ENCODE assay signal across 8 mouse cellular contexts in the genomic region with DNA sequence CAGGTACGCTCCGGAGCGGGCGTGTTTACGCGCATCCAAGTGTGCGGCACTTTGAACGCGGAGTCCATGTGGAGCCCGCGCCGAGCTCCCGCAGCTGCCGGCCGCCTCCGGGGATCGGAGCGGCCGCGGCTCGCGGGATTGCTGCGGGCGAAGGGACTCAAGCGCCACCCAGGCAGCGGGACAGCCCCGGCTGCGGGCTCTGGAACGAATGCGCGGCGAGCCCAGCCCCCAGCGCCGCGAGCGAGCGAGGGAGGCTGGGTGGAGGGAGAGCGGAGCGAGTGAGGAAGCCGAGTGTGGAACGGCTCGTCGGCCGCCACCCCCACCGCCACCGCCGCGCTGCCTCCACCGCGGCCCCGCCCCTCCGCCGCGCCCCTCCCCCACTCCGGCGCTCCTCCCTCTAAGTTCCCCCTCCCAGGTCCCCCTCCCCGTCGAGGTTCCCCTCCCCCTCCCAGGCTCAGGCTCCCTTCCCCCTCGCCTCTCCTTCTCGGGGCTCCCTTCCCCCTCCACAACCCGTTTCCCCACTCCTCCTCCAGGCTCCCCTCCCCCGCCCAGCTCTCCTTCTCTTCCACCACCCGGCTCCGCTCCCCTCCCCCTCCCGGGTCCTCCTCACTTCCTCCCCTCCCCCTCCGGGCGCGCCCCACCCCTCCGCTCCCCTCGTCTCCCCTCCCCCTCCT. TPM values are rescaled to one million over a fixed set of nuclear protein-coding genes. Genes with fewer than 3 reads are reported as not detected.
DNase-seq lines count a peak whose midpoint lies in the region; ATAC-seq lines count a peak whose summit lies in the region.

No protein-coding gene starts in this region.

- DNase-seq in 3T3-L1 (ENCODE audit: low read depth, low spot score) (peak; percentile 9), liver (peak; percentile 90)
- DNase-seq in adrenal gland, postnatal 25 days, result peak; percentile 90
- peak; percentile 95 for DNase-seq in heart, embryonic 10.5 days (ENCODE audit: low spot score)
- peak; percentile 57 to 73 for DNase-seq in monocyte, adult 2 months (ENCODE audit: low read depth in 1 of 2, low spot score in 2 of 2)
- peak; percentile 71 to 79 for DNase-seq in spleen, postnatal 14 days (ENCODE audit: low spot score in 2 of 2)

- H3K4me1 ChIP-seq in embryonic facial prominence, embryonic 12.5 days, result peaks cover 16% of the 10 kb centered on the region
- H3K4me1 ChIP-seq in heart, embryonic 10.5 days, result peaks cover 27% of the 10 kb centered on the region
- H3K4me1 ChIP-seq in kidney, embryonic 15.5 days, result peaks cover 28% of the 10 kb centered on the region

- H3K9ac ChIP-seq in embryonic facial prominence, embryonic 12.5 days, result peak overlapping the region; percentile 94
- peak overlapping the region; percentile 77 for H3K9ac ChIP-seq in kidney, embryonic 15.5 days

- 1% methylated on average over 41 of the region's 70 CpGs for WGBS in embryonic facial prominence, embryonic 12.5 days
- under 1% methylated on average over 47 of the region's 70 CpGs for WGBS in heart, embryonic 10.5 days
- under 1% methylated on average over 47 of the region's 70 CpGs for WGBS in kidney, embryonic 15.5 days

- H3K4me2 ChIP-seq in embryonic facial prominence, embryonic 12.5 days (replicated peaks), result peak overlapping the region; percentile 59
- peak overlapping the region; percentile 85 for H3K4me2 ChIP-seq in kidney, embryonic 15.5 days

- peak overlapping the region; percentile 99 for H3K27ac ChIP-seq in embryonic facial prominence, embryonic 12.5 days
- peak overlapping the region; percentile 100 for H3K27ac ChIP-seq in heart, embryonic 10.5 days
- H3K27ac ChIP-seq in kidney, embryonic 15.5 days, result peak overlapping the region; percentile 97

- H3K9me3 ChIP-seq in embryonic facial prominence, embryonic 12.5 days, result no peaks in the 10 kb centered on the region
- H3K9me3 ChIP-seq in heart, embryonic 10.5 days, result no peaks in the 10 kb centered on the region
- no peaks in the 10 kb centered on the region for H3K9me3 ChIP-seq in kidney, embryonic 15.5 days (replicated peaks)

- H3K27me3 ChIP-seq in embryonic facial prominence, embryonic 12.5 days, result no peaks in the 10 kb centered on the region
- H3K27me3 ChIP-seq in heart, embryonic 10.5 days (ENCODE audit: insufficient read depth, poor library complexity, severe bottlenecking), result no peaks in the 10 kb centered on the region
- H3K27me3 ChIP-seq in kidney, embryonic 15.5 days, result no peaks in the 10 kb centered on the region

- H3K4me3 ChIP-seq in embryonic facial prominence, embryonic 12.5 days, result peak overlapping the region; percentile 93
- peak overlapping the region; percentile 96 for H3K4me3 ChIP-seq in heart, embryonic 10.5 days
- peak overlapping the region; percentile 95 for H3K4me3 ChIP-seq in kidney, embryonic 15.5 days (replicated peaks)

- no peaks in the 10 kb centered on the region for H3K36me3 ChIP-seq in embryonic facial prominence, embryonic 12.5 days
- no peaks in the 10 kb centered on the region for H3K36me3 ChIP-seq in heart, embryonic 10.5 days
- H3K36me3 ChIP-seq in kidney, embryonic 15.5 days, result no peaks in the 10 kb centered on the region

- ATAC-seq in embryonic facial prominence, embryonic 12.5 days (ENCODE audit: insufficient number of reproducible peaks, insufficient read depth, low FRiP score, low TSS enrichment), result peak; percentile 88
- ATAC-seq in kidney, embryonic 15.5 days (replicated peaks; ENCODE audit: low FRiP score), result peak; percentile 86

RNA-seq across cellular contexts. Expression of a gene that starts 0.4 kb away (rescaled TPM):
- total RNA-seq in adrenal gland, postnatal 25 days (2021), result 66.3 and 122 TPM in 2 replicates
- 37.5 and 39.8 TPM in 2 replicates for polyA plus RNA-seq in embryonic facial prominence, embryonic 12.5 days (2016; fragmentation: Nextera tagmentation; extraction: Ambion mirVana)
- polyA plus RNA-seq in heart, embryonic 10.5 days (2016; fragmentation: Nextera tagmentation; extraction: Ambion mirVana), result 17.7 and 18.7 TPM in 2 replicates
- 20.9 and 22.8 TPM in 2 replicates for polyA plus RNA-seq in kidney, embryonic 15.5 days (2015; fragmentation: Nextera tagmentation; extraction: Ambion mirVana)

Comparison
In these comparisons a context has a peak if more than half of its experiments do, and no peak if none do; other contexts are left out.
1. Peak in every context shown above with its lines: DNase-seq, ATAC-seq, H3K4me3 ChIP-seq and H3K27ac ChIP-seq.
2. DNase-seq: peak in every context shown above with its lines; median percentile 95 in heart, embryonic 10.5 days; 90 in adrenal gland, postnatal 25 days; 90 in liver; 75 in spleen, postnatal 14 days; 65 in monocyte, adult 2 months; 9 in 3T3-L1.